Mouse (Mus musculus): ENCODE measurements around the gene Prpsap1.

DNA sequence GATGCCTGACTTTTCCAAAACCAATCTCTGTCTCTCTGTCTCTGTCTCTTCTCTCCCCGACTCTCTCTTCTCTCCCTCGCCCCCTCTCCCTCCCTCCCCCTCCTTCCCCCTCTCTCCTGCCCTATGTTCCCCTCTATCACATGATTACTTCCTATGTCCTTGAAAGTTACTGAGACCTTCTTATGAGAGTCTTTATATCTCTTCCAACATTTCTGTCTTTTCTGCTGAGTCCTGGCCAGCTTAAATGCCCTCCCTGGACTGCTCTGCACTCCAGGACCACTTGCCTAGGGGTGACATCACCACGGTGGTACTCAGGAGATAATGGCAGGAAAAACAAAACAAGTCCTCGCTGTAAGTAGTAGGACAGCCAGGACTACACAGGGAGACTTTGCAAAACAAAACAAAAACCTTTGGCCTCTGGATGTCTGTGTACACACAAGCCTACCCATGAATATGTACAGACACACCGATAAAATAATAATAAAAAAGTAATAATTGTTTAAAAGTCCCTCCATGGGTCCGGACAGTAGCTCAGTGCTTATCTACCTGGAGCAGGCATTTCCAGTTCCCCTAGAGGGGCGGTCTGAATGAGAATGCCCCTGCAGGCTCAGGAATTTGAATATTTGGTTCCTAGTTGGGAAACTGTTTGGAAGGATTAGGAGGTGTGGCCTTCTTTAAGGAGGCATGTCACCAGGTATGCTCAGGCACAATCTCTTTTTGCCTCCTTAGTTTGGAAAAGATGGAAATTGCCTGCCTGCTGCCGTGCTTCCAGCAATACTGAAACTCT lies 69.2 kb downstream of the Prpsap1 start:
- TF ChIP-seq CTCF (IDR thresholded peaks at IDR 0.05; ENCODE audit: low read depth) (no peak), EP300 (IDR thresholded peaks at IDR 0.05; ENCODE audit: low read depth) (no peak)
